24 mouse cellular contexts compared by ENCODE assay signal in the genomic region with DNA sequence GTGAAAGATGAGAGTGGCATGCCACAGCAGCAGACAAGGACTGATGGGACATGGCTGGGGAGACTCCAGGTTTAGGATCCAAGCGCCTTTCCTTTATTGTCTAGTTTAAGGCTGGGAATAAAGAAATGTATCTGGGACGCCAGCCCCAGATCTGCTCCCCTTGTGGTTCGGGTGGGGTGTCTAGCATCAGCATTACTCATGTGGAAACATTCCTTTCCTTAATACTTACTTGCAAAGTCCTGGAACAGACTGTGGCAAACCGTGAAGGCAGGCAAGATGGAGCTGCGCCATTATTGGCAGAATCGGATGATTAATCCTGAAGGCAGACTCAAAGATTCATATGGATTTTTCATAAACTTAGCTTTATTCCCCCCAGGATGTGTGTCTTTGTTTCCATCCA. TPM values are rescaled to one million over a fixed set of nuclear protein-coding genes. Genes with fewer than 3 reads are reported as not detected.
"Had no signal": no experiment of that assay in that cellular context is flagged by ENCODE, and none has a peak within 500 bp of the region (broad histone marks: within the 10 kb centered on the region; RNA-seq: fewer than 3 reads in every experiment).

No protein-coding gene starts in this region.

- H3K4me1 ChIP-seq: liver, embryonic 13.5 days; lung, embryonic 15.5 days; midbrain, embryonic 12.5 days; neural tube, embryonic 12.5 days had no signal

- DNase-seq: kidney, adult 11 months; kidney, postnatal 10 days; kidney, postnatal 4 days; left cerebral cortex, postnatal 4 days; liver; liver, embryonic 13.5 days; liver, postnatal 0 days; lung, postnatal 14 days; retina, postnatal 1 day; right cerebral cortex, postnatal 4 days; spleen, adult 18-20 months; thymus, adult 18-20 months; thymus, postnatal 14 days had no signal

- H3K9me3 ChIP-seq: liver, embryonic 13.5 days; lung, embryonic 15.5 days; midbrain, embryonic 12.5 days; neural tube, embryonic 12.5 days had no signal

- H3K9ac ChIP-seq: liver, embryonic 13.5 days; liver, postnatal 0 days; lung, embryonic 15.5 days; midbrain, embryonic 12.5 days; neural tube, embryonic 12.5 days had no signal

- H3K36me3 ChIP-seq: liver, embryonic 13.5 days; lung, embryonic 15.5 days; midbrain, embryonic 12.5 days; neural tube, embryonic 12.5 days had no signal

- ATAC-seq: liver, postnatal 0 days had no signal

- H3K4me2 ChIP-seq: liver, embryonic 13.5 days; lung, embryonic 15.5 days; midbrain, embryonic 12.5 days; neural tube, embryonic 12.5 days had no signal

- H3K4me3 ChIP-seq: layer of hippocampus, adult 2 months; liver, embryonic 13.5 days; lung, embryonic 15.5 days; midbrain, embryonic 12.5 days; neural tube, embryonic 12.5 days had no signal

- H3K27ac ChIP-seq: layer of hippocampus, adult 2 months; liver, embryonic 13.5 days; lung, embryonic 15.5 days; midbrain, embryonic 12.5 days; neural tube, embryonic 12.5 days had no signal

- H3K27me3 ChIP-seq: liver, embryonic 13.5 days; lung, embryonic 15.5 days; midbrain, embryonic 12.5 days; neural tube, embryonic 12.5 days had no signal

RNA-seq across cellular contexts. Expression of a gene that starts 10.2 kb away (rescaled TPM):
- total RNA-seq: layer of hippocampus, adult 2 months; left cerebral cortex, adult 18-20 months; megakaryocyte-erythroid progenitor cell, adult 5-6 weeks had no signal

RNA-seq across cellular contexts. Expression of a gene that starts 58.6 kb away (rescaled TPM):
- total RNA-seq: layer of hippocampus, adult 2 months; layer of hippocampus, postnatal 14 days; left cerebral cortex, postnatal 10 days; left cerebral cortex, postnatal 4 days; megakaryocyte-erythroid progenitor cell, adult 5-6 weeks; midbrain, postnatal 0 days had no signal
- polyA plus RNA-seq: kidney, embryonic 14.5 days; liver, embryonic 13.5 days; lung, embryonic 15.5 days; midbrain, postnatal 0 days; stomach, embryonic 14.5 days had no signal
